Mouse (Mus musculus) gastrocnemius, adult 8-10 months (tissue): ENCODE measurements at regions not wholly inside any gene's neighbourhood (a gene's known extent, or its start where the extent isn't known, plus 50 kb on each side); places are given as distances from the start of the nearest gene placed in this dataset.

ENCODE experiments used
- DNase-seq, 2 experiments: peaks; one replicate each; pipeline ENCODE4 v3.0.0; 2022; ENCODE audit warnings: low spot score in 2 of 2

- no peak for DNase-seq
These were observed 248.6 kb downstream of the Foxo1 start for GRCm38 (mm10) chr3:52516691-52517090.

- no peak for DNase-seq
These were observed 244.6 kb downstream of the Foxo1 start for GRCm38 (mm10) chr3:52512761-52513160.

- no peak for DNase-seq
These were observed 243.4 kb downstream of the Foxo1 start for GRCm38 (mm10) chr3:52511549-52511948.

GRCm38 (mm10) chr3:52510831-52511230 lies 242.7 kb downstream of the Foxo1 start:
- DNase-seq: no peak

- no peak for DNase-seq
These were observed 242.1 kb downstream of the Foxo1 start for GRCm38 (mm10) chr3:52510088-52510765.

GRCm38 (mm10) chr3:52503925-52504324 lies 235.8 kb downstream of the Foxo1 start:
- no peak for DNase-seq

- DNase-seq: peak; percentile 50 to 57
These were observed 234.1 kb downstream of the Foxo1 start for GRCm38 (mm10) chr3:52502223-52502622.

- DNase-seq: no peak
These were observed 233.5 kb downstream of the Foxo1 start for GRCm38 (mm10) chr3:52501614-52502013.

- DNase-seq: no peak
These were observed 231.9 kb downstream of the Foxo1 start for GRCm38 (mm10) chr3:52500026-52500425.

GRCm38 (mm10) chr3:52499581-52499980 lies 231.4 kb downstream of the Foxo1 start:
- DNase-seq: no peak

- DNase-seq: no peak
These were observed 230.5 kb downstream of the Foxo1 start for GRCm38 (mm10) chr3:52498506-52499228.

- DNase-seq: no peak
These were observed 228.8 kb downstream of the Foxo1 start for GRCm38 (mm10) chr3:52496965-52497364.

GRCm38 (mm10) chr3:52495401-52495800 lies 227.3 kb downstream of the Foxo1 start:
- DNase-seq: no peak

- no peak for DNase-seq
These were observed 226.8 kb downstream of the Foxo1 start for GRCm38 (mm10) chr3:52494924-52495323.

GRCm38 (mm10) chr3:52479186-52479585 lies 211.1 kb downstream of the Foxo1 start:
- no peak for DNase-seq

- DNase-seq: no peak
These were observed 201.8 kb downstream of the Foxo1 start for GRCm38 (mm10) chr3:52469900-52470299.

GRCm38 (mm10) chr3:52469397-52469796 lies 201.3 kb downstream of the Foxo1 start:
- no peak for DNase-seq

GRCm38 (mm10) chr3:52468326-52468725 lies 200.2 kb downstream of the Foxo1 start:
- DNase-seq: no peak

GRCm38 (mm10) chr3:52467876-52468275 lies 199.7 kb downstream of the Foxo1 start:
- no peak for DNase-seq

- DNase-seq: no peak
These were observed 198.9 kb downstream of the Foxo1 start for GRCm38 (mm10) chr3:52466984-52467565.

- no peak for DNase-seq
These were observed 198.4 kb downstream of the Foxo1 start for GRCm38 (mm10) chr3:52466571-52466970.

- DNase-seq: no peak
These were observed 195.8 kb downstream of the Foxo1 start for GRCm38 (mm10) chr3:52463911-52464310.

GRCm38 (mm10) chr3:52454955-52455354 lies 186.8 kb downstream of the Foxo1 start:
- no peak for DNase-seq
